Comparison of ENCODE assay signal across 12 mouse cellular contexts in genomic region chr5:114730129-114730528, GRCm38 (mm10). TPM values are rescaled to one million over a fixed set of nuclear protein-coding genes. Genes with fewer than 3 reads are reported as not detected.
DNase-seq lines count a peak whose midpoint lies in the region; ATAC-seq and TF ChIP-seq lines count a peak whose summit lies in the region.
"Had no signal": no experiment of that assay in that cellular context is flagged by ENCODE, and none has a peak within 500 bp of the region (broad histone marks: within the 10 kb centered on the region; RNA-seq: fewer than 3 reads in every experiment).

No protein-coding gene starts in this region.

- no peak overlapping the region for H3K4me2 ChIP-seq in kidney, postnatal 0 days (ENCODE audit: low read length)

- peaks cover 60% of the 10 kb centered on the region for H3K36me3 ChIP-seq in kidney, postnatal 0 days (ENCODE audit: insufficient read depth, low read length)

- peak; percentile 44 for DNase-seq in gastrocnemius, adult 2 months
- no peak for DNase-seq in gastrocnemius, adult 18-20 months (ENCODE audit: low spot score)
- DNase-seq in kidney, postnatal 0 days (ENCODE audit: low spot score), result peak; percentile 43
- no peak for DNase-seq in kidney, postnatal 36 days
- DNase-seq in heart, postnatal 25 days (ENCODE audit: low spot score), result peak; percentile 27
- peak; percentile 22 for DNase-seq in mesoderm, embryonic 11.5 days (ENCODE audit: low read depth, low spot score)
- DNase-seq in spleen, adult 12 weeks (ENCODE audit: low spot score), result no peak
- DNase-seq in thymus, adult 18-20 months, result no peak
- DNase-seq: cerebellum, adult 2 months; right cerebral cortex, postnatal 14 days had no signal

- 45% methylated on average over 10 of the region's 10 CpGs for WGBS in kidney, postnatal 0 days

- no peak overlapping the region for H3K4me3 ChIP-seq in gastrocnemius, adult 2 months
- H3K4me3 ChIP-seq in kidney, postnatal 0 days (replicated peaks; ENCODE audit: low read depth, low read length), result no peak overlapping the region
- H3K4me3 ChIP-seq: layer of hippocampus, adult 2 months had no signal

- no peaks in the 10 kb centered on the region for H3K4me1 ChIP-seq in kidney, postnatal 0 days (replicated peaks; ENCODE audit: insufficient read depth, low read length)

- no peaks in the 10 kb centered on the region for H3K27me3 ChIP-seq in kidney, postnatal 0 days (ENCODE audit: insufficient read depth, low read length)

- no peaks in the 10 kb centered on the region for H3K9me3 ChIP-seq in kidney, postnatal 0 days (replicated peaks; ENCODE audit: low read length)

- no peak for TF ChIP-seq CTCF in gastrocnemius, adult 2 months (IDR thresholded peaks at IDR 0.05)
- no peak for TF ChIP-seq CTCF in kidney, postnatal 0 days (IDR thresholded peaks at IDR 0.05; ENCODE audit: low read depth)

- H3K27ac ChIP-seq in gastrocnemius, adult 2 months, result no peak overlapping the region
- no peak overlapping the region for H3K27ac ChIP-seq in kidney, postnatal 0 days
- H3K27ac ChIP-seq: layer of hippocampus, adult 2 months had no signal

- intact Hi-C loops in gastrocnemius, adult 2 months (cut with DNase I), result no loop called here
- intact Hi-C loops in heart, postnatal 25 days (cut with DNase I), result no loop called here

- no peak overlapping the region for H3K9ac ChIP-seq in kidney, postnatal 0 days (ENCODE audit: low read depth, low read length)

- ATAC-seq in kidney, postnatal 0 days (replicated peaks; ENCODE audit: low FRiP score, low read depth), result peak; percentile 13; the same call in 1 of the 2 replicates
- ATAC-seq: forebrain, embryonic 16.5 days had no signal

RNA-seq across cellular contexts. Expression of gene Tchp, which starts 22.6 kb away (rescaled TPM):
- 1 to 10 TPM; 3.6 to 3.8 TPM for total RNA-seq in gastrocnemius, adult 2 months (2021)
- total RNA-seq in gastrocnemius, adult 18-20 months (2021), result 1 to 10 TPM; 2.3 to 2.9 TPM
- polyA plus RNA-seq in kidney, postnatal 0 days (2015; fragmentation: Nextera tagmentation; extraction: Ambion mirVana), result 10.2 and 12.2 TPM in 2 replicates
- 1 to 10 TPM; 3.5 to 3.6 TPM for total RNA-seq in heart, postnatal 25 days (2021)

RNA-seq across cellular contexts. Expression of gene Gltp, which starts 39.3 kb away (rescaled TPM):
- total RNA-seq in gastrocnemius, adult 2 months (2021), result 10 to 100 TPM in 1 of 2 experiments, 1 to 10 TPM in 1; 6.7 to 10.8 TPM
- total RNA-seq in gastrocnemius, adult 18-20 months (2021), result 1 to 10 TPM; 7.2 to 8.7 TPM
- polyA plus RNA-seq in kidney, postnatal 0 days (2015; fragmentation: Nextera tagmentation; extraction: Ambion mirVana), result 65.0 and 70.3 TPM in 2 replicates
- total RNA-seq in heart, postnatal 25 days (2021), result 10 to 100 TPM; 17.1 to 18.0 TPM

RNA-seq across cellular contexts. Expression of gene Ankrd13a, which starts 44.3 kb away (rescaled TPM):
- total RNA-seq in gastrocnemius, adult 2 months (2021), result 10 to 100 TPM; 15.4 to 19.6 TPM
- 10 to 100 TPM; 16.1 to 17.3 TPM for total RNA-seq in gastrocnemius, adult 18-20 months (2021)
- 45.6 and 49.2 TPM in 2 replicates for polyA plus RNA-seq in kidney, postnatal 0 days (2015; fragmentation: Nextera tagmentation; extraction: Ambion mirVana)
- 10 to 100 TPM; 31.3 to 35.2 TPM for total RNA-seq in heart, postnatal 25 days (2021)

RNA-seq across cellular contexts. Expression of gene Git2, which starts 45.2 kb away (rescaled TPM):
- 10 to 100 TPM; 17.3 to 20.1 TPM for total RNA-seq in gastrocnemius, adult 2 months (2021)
- total RNA-seq in gastrocnemius, adult 18-20 months (2021), result 10 to 100 TPM; 13.3 to 16.2 TPM
- polyA plus RNA-seq in kidney, postnatal 0 days (2015; fragmentation: Nextera tagmentation; extraction: Ambion mirVana), result 25.8 and 27.8 TPM in 2 replicates
- total RNA-seq in heart, postnatal 25 days (2021), result 10 to 100 TPM; 29.1 to 37.9 TPM

Comparison
In these comparisons a context has a peak if more than half of its experiments do, and no peak if none do; other contexts are left out.
1. DNase-seq: peak in gastrocnemius, adult 2 months (single experiment), kidney, postnatal 0 days (single experiment), heart, postnatal 25 days (single experiment) and mesoderm, embryonic 11.5 days (single experiment); none in gastrocnemius, adult 18-20 months (single experiment), kidney, postnatal 36 days (0 of 2), spleen, adult 12 weeks (single experiment) and thymus, adult 18-20 months (0 of 2).